Mouse (Mus musculus) spleen, postnatal 14 days (tissue): ENCODE results near the gene Cox6a2.

ENCODE experiments used
- DNase-seq, 2 experiments: peaks; one replicate each; pipeline ENCODE4 v3.0.0; 2021 to 2022; ENCODE audit warnings: low spot score in 2 of 2

Cox6a2 gene

DNA sequence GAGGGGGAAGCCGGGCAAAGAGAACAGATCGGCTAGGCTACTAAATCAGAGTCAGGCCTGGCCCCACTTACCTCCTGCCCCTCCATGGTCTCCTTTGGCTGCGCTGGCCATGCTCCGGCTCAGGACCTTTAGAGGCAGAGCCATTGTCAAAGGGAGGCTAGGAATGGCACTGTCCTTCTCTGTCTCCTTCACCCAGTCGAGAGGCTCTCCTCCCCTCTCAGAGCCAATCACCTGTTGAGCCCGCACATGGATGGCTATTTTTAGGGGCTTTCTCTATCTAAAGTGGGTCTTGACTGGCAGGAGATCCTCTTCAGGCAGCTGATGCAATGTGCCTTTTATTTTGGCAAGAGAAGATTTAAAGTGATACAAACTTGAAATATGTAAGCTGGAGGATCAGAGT lies at the start of gene Cox6a2:
TSS of gene Cox6a2 (minus strand) at position 236 of the 400 bp plus-strand sequence.
- no peak for DNase-seq

DNA sequence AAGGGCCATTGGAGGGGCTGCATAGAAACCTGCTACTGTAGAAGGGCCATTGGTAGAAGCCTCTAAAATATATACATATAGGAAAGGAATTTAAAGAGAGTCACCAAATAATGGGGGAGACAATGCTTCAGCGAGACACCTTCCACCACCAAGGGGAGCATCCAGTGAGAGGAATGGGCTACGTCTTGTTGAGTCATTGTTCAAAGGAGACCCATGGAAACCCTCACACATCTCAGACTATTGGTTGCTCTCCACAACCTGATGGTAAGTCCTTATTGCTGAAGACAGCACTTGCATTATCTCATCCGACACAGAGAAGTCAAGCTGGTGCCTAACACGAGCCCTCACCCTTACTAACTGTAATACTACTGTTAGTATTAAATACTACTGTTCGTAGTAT lies 49.6 kb upstream of the Cox6a2 start:
- DNase-seq: no peak

DNA sequence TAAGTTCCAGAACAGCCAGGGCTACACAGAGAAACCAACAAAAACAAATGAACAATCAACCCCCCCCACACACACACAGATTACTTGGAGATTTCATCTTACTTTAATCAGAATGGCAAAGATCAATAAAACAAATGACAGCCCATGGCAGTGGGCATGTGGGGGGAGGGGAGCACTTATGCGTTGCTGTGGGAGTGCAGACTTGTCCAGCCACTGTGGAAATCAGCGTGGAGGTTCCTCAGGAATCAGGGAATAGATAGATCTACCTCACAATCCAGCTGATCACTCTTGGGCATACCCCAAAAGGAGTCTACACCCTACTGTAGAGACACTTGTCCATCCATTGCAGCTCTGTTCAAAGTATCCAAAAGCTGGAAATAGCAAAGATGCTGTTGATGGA lies 48.8 kb upstream of the Cox6a2 start:
- DNase-seq: no peak

DNA sequence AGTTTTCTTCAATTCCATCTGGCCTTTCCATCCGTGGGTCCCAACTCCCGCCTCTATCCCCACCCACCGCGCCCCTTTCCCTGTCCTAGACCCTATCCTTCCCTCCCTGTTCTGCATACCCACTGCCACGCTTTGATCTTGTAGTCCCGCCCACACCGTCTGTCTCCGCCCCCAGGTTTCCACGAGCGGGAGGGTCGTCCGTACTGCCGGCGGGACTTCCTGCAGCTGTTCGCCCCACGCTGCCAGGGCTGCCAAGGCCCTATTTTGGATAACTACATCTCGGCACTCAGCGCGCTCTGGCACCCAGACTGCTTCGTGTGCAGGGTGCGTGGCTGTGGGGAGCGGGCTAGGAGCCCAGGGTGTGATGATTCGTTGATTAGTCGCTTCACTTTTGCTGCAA lies 46.4 kb upstream of the Cox6a2 start:
- no peak for DNase-seq

DNA sequence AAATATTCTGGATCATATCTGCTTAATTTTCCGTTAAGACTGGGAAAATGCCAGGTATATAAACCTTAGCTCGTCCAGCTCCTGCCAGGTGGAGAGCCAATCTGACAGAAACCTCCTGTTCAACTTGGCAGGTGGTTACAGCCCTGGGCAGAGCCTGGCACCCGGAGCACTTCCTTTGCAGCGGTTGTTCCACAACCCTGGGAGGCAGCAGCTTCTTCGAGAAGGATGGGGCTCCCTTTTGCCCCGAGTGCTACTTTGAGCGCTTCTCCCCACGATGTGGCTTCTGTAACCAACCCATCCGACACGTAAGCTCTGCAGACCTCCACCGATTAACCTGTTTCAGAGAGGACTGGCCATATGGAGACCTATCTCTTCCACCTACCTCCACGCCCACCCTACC lies 45.8 kb upstream of the Cox6a2 start:
- peak in 1 of 2 experiments; percentile 4 for DNase-seq

DNA sequence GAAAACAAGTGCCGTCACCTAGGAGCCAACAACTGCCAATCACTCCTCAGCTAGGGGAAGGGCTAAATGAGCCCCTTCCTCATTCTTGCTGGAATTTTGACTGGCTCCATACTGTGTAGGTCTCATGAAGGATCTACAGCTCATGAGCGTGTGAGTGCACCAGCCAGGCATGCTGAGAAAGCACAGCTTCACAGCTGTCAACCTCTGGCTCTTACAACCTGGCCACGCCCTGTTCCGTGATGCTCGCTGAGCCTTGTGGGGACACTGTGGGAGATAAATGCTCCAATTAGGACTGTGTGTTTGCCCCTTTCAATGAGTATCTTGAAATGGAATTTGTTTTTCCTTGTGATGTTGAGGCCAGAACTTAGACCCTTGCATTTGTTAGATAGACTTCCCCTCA lies 43.8 kb upstream of the Cox6a2 start:
- no peak for DNase-seq

DNA sequence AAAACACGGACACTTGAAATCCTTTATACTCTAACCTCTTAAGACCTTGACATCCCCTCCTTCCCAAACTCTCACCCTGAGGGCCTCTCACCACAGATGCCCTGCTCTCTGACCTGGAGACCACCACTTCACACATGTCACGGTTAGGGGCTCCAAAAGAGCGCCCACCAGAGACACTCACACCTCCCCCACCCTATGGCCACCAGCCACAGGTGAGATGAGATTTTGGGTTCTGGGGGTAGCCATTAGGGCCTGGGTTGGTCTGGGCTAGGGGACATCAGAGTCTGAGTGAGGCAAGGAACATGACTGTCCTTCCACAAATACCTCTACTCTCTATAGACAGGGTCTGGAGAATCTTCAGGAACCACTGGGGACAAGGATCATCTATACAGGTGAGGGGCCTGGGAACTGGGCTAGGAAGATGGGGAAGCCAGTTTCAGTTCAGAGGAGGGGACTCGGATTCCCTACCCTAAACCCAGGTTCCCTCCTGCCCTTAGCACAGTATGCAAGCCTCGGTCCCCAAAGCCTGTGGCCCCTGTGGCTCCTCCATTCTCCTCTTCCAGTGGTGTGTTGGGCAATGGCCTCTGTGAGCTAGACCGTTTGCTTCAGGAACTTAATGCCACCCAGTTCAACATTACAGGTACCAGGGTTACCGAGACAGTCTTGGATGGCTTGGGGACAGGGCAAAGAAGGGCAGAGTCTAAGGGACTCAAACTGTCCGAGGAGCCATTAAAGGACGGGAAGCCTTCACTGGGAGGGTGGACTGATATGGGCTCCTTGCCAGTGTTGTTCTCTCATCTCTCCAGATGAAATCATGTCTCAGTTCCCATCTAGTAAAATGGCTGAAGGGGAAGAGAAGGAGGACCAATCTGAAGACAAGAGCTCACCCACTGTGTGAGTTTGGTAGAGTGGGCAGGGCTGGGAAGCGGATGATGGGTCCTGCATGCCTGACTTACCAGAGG lies 42.2 kb upstream of the Cox6a2 start:
- peak in 1 of 2 experiments; percentile 5 for DNase-seq

DNA sequence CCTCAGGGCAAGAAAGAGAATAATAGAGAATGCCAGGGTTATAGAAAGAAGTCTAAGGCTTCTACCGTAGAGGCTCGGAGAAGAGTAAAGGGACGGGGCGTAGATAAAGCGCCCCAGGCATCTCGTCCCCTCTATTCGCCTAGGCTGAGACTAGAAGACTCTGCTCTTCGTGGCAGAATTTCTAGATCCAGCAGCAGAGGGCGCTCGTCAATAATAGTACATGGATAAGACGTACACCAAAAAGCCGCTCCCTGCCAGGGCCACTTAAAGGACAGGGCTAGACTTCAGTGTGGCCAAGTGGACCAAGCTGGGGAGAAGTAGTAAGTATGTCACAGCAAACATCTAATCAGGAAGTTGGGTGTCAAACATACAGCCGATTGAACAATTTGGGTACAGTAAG lies 41.3 kb upstream of the Cox6a2 start:
- DNase-seq: peak; percentile 72 to 85

DNA sequence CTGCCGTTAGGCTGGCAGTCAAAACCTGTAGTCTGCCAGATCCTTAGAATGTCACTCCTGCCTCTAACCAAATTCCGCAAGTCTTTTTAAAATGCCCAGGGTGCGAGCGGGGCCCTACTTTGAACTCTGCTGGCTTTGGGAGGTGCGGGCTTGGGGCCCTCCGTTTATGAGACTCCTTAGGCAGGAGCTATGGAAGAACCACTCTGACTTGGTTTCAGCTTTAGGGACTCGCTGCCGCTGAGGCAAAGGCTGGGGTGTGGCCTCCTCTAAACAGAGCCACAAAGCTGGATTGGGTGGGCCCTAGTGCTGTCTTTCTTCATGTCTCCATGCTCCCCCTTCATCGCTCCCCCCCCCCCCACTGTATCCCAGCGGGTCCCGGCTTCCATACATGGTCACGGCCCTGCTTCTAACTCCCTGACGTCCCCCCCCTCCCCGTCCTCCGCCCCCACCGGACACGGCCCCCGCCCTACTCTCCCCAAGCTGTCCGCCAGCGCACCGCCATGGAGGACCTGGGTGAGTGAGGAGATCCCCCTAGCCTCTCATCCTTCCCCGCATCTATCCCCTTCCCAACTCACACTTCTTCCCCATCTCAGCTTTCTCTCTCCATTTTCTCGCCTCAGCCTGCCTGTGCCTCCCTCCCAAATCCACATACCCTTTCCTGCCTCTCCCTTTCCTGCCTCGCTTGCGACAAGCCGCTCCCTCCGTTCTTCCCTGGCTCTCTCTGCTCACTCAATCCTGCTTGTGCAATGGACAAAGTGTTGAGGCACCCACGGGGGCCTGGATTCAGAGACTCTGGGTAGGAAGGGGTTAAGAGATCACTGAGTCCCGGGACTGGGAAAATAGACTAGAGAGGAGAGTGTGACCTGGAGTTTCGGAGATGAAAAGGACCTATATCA lies 40.6 kb upstream of the Cox6a2 start, which contains the start of gene Tgfb1i1:
TSS of gene Tgfb1i1 (plus strand) at position 317 of the 896 bp plus-strand sequence.
- peak in 1 of 2 experiments; percentile 6 for DNase-seq

DNA sequence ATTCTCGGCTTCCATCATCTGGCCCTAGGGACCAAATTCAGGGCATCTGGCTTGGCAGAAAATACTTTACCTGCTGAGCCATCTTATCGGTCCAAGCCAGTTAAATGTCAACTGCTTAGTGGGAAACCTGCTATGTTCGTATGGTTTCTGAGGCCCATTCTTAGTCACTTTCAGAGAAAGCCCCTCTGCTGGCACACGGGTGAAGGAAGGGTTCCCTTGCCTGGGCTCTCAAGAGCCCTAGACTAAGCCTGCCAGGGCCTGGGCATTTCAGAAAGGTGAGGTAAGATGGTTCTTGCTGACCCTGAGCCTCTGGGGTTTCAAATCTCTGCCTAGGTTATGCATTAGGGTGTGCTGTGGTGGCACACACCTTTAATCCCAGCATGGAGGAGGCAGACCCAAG lies 39.4 kb upstream of the Cox6a2 start:
- DNase-seq: no peak

DNA sequence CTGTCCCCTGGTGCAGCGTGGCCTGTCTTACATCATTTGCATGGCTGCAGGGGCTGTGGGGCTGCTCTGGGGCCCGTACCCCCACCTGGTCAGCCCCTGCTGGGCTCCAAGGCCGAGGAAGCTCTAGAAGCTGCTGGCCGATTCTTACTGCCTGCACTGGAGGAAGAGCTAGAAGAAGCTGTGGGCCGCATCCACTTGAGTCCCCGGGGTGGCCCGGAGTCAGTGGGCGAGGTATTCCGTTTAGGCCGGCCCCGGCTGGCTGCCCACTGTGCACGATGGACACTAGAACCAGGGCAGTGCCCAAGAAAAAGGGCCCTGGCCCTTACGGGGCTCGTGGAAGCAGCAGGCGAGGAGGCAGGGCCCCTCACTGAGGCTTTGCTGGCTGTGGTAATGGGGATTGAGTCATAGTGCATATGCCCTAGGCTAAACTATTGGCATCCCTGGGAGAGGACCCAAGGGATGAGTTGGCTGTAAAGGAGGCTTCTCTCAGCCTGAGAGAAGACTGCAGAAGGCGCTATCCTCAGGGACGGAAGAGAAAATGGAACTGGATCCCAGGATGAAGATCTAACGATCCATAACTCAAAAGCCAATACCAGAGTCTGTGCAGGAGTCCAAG lies 38.3 kb upstream of the Cox6a2 start:
- DNase-seq: no peak

DNA sequence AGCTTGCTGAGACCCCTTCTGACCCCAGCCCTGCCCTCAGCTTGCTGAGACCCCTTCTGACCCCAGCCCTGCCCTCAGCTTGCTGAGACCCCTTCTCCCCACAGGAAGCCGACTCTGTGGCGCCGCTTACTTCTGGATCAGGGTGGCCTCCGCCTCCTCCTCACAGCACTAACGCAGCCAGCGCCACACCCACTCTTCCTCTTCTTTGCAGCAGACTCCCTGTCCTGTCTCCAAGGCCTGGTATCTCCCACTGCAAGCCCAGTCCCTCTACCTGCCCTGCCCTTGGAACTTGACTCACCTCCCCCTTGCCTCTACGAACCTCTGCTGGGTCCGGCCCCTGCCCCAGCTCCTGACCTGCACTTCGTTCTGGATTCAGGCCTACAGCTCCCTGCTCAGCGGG lies 37.7 kb upstream of the Cox6a2 start:
- DNase-seq: no peak

DNA sequence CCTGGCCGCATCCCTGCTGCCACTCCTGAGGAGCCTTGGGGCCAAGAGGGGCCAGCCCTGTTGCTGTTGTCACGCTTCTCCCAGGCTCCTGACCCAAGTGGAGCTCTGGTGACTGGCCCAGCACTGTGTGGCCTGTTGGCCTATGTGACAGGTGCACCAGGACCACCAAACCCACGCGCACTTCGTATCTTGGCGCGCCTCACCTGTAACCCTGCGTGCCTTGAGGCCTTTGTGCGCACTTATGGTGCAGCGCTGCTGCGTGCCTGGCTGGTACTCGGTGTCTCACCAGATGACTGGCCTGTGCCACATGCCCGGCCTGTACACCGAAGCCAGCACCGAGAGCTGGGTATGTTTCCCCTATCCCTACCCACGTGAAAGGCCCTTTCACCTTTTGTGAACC lies 36.1 kb upstream of the Cox6a2 start:
- no peak for DNase-seq

DNA sequence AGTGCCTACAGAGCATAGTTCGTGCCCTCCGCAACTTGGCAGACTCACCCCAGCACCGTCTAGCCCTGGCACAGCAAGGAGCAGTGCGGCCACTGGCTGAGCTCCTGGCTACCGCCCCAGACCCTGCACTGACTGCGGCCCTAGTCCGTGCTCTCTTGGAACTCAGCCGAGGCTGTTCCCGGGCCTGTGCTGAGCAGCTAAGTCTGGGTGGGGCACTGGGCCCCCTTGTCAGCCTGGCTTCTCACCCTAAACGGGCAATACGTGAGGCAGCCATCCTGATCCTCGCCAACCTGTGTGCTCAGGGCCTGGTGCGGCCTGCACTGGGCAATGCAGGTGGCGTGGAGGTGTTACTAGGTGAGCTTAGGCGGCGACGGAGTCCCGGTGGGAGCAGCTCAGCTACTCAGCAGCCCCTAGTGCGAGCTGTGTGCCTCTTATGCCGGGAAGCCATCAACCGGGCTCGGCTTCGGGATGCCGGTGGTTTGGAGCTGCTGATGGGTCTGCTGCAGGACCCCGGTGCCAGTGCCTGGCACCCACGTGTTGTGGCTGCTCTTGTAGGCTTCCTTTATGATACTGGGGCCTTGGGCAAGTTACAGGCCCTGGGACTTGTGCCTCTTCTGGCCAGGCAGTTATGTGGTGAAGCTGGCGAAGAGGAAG lies 34.1 kb upstream of the Cox6a2 start:
- no peak for DNase-seq

DNA sequence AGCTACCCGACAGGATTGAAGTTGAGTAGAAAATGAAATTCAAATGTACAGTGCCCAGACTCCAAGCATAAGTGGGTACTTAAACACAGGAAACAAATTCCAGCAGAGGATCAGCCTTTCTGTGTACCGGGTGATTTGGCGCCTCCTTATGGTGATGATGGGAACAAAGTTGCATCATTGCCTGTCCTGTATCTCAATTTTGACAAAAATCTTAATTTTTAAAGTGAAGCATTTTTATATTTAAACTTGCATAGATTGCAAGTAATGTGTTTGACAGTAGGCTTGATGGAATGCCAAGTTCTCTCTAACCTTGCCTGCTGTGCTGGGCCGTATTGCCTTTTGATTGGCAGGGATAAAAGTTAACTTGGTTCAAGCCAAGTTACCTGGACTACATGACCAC lies 32.8 kb upstream of the Cox6a2 start:
- DNase-seq: peak in 1 of 2 experiments; percentile 50

DNA sequence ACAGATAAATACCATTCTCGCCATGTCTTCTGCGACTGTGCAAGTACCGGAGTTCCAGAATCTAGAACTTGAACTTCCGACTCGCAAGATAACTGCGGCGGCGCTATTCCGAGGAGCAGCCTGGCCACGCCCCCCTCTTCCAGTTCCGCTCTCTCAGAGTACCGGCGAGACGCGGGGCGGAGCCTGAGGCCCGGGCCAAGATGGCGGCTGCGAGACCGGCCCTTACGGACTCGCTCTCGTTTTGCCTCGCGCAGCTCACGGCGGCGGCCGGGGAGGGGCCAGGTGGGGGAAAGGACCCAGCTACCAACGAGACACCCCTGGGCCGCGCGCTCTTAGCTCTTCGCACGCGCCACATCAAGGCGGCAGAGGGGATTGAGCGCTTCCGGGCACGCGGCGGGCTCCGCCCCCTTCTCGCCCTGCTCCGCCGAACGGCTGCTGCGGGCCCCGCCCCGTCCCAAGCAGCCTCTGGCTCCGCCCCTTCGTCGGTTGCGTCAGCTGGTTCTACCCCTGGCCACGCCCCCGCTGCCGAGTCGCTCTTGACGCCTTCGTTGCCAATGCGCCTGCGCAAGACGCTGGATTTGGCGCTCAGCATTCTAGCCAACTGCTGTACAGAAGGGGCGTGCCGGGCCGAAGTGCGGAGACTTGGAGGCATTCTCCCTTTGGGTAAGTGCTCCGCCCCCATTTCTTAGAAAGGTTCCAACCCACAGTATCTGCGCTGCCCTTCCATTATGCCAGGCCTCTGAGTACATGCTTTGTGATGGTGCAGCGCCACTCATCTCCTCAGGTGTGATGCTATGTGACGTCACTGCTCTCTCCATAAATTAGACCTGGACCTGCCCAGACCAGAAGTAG lies 32.0 kb upstream of the Cox6a2 start, which contains the start of gene 9130023H24Rik:
TSS of gene 9130023H24Rik (minus strand) at position 105 of the 852 bp plus-strand sequence.
- DNase-seq: peak; percentile 100

DNA sequence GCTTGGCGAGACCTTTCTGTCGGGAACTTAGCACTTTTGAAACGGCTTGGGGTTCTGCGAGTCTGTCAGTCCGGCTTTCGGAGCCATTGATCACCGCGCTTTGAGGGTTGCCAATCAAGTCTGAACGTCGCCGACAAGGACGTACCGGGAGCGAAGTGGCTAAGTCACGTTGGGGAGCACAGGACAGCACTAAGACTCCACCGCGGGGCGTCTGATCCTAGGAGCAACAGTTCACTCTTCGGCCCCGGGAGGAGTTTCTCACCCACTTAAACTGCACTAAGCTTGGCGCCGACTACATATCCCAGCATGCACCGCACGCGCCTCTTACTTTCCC lies 31.4 kb upstream of the Cox6a2 start:
- DNase-seq: no peak

DNA sequence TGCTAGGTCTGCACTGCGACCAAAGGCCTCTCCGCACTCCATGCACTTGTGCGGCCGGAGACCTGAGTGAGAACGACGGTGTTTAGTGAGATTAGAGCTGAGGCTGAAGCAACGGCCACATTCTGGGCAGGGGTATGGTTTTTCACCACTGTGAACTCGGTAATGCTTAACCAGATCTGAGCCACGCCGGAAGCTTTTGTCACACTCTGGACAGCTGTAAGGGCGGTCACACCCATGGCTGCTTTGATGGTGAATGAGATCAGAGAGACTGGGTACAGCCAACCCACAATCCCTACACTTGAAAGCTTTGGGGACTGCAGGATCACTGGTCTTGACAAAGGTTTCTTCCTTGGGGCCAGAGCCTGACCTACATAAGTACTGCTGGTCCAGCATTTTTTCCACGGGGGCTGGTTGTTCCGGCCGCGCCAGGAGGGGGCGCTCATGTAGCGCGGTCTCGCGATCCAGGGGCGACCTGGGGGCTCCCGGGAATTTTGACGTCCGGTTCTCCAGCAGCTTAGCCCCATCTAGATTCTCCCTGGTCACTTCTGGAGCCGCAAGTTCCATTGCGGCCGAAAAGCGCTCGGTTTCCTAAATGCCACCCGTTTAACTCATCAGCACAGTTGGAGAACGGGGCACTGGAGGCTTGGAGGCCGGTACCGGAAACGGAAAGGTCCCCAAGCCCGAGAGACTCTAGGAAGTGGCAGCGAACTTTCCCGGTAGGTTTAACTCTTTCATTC lies 30.8 kb upstream of the Cox6a2 start, which contains the start of gene Armc5:
TSS of gene Armc5 (plus strand) at position 487 of the 737 bp plus-strand sequence.
- peak; percentile 71 to 83 for DNase-seq

DNA sequence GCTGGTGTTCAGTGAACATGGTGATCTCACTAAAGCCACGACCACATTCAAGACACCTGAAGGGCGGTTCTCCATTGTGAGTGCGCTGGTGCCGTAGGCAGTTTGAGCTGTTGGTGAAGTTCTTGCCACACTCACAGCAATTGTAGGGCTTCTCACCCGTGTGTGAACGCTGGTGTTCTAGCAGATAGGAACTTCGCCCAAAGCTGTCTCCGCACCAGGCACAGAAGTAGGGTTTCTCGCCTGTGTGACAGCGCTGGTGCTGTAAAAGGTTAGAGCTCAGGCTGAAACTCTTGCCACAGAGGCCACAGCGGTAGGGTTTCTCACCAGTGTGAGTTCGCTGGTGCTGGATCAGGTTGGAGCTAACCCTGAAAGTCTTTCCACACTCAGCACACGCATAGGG lies 30.2 kb upstream of the Cox6a2 start:
- DNase-seq: no peak

DNA sequence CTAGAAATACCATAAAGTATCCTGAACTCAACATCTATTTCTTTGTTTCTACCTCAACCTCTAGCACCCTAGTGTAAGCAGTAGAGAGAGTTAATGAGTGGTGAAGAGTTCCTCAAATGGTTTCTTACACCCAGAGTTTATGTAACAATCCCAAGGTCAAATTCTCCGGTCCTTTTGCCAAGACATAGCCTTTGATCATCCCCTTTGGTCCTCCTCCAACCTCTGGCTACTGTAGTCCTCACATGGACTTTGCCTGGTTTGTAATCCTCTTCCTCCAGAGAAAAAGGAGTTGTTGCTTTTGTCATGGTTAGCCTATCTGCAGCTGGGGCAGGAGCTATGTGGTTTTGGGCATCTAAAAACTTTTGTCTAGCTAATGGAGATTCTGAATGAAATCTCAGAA lies 29.3 kb upstream of the Cox6a2 start:
- no peak for DNase-seq
